Mouse (Mus musculus) Muller cell, postnatal 12 days (primary cell): ENCODE results near the gene Crebl2.

Source experiments
- DNase-seq: peaks from one replicate; pipeline ENCODE4 v3.0.0-alpha.2; 2015; ENCODE audit errors: inconsistent ontology term

Crebl2 gene

GRCm38 (mm10) chr6:134820411-134820810, 9.5 kb upstream of the Crebl2 start:
- DNase-seq = peak; percentile 27

- DNase-seq = no peak
Observed at GRCm38 (mm10) chr6:134822844-134823243, 7.1 kb upstream of the Crebl2 start.

GRCm38 (mm10) chr6:134830776-134831175, 822 bp downstream of the Crebl2 start:
- no peak for DNase-seq

GRCm38 (mm10) chr6:134834585-134835251, 4.8 kb downstream of the Crebl2 start:
- DNase-seq = no peak

- no peak for DNase-seq
Observed at GRCm38 (mm10) chr6:134838111-134838510, 8.2 kb downstream of the Crebl2 start.

- no peak for DNase-seq
Observed at GRCm38 (mm10) chr6:134840346-134840745, 10.4 kb downstream of the Crebl2 start.

- no peak for DNase-seq
Observed at GRCm38 (mm10) chr6:134845726-134846125, 15.8 kb downstream of the Crebl2 start.

- no peak for DNase-seq
Observed at GRCm38 (mm10) chr6:134846308-134846707, 16.4 kb downstream of the Crebl2 start.

GRCm38 (mm10) chr6:134847550-134847949, 17.6 kb downstream of the Crebl2 start:
- no peak for DNase-seq

- no peak for DNase-seq
Observed at GRCm38 (mm10) chr6:134848197-134848890, 18.4 kb downstream of the Crebl2 start.

- DNase-seq = no peak
Observed at GRCm38 (mm10) chr6:134849461-134849860, 19.5 kb downstream of the Crebl2 start.

- DNase-seq = no peak
Observed at GRCm38 (mm10) chr6:134849985-134850384, 20.0 kb downstream of the Crebl2 start.

- no peak for DNase-seq
Observed at GRCm38 (mm10) chr6:134854782-134855181, 24.8 kb downstream of the Crebl2 start.

- DNase-seq = no peak
Observed at GRCm38 (mm10) chr6:134855926-134856325, 26.0 kb downstream of the Crebl2 start.

- no peak for DNase-seq
Observed at GRCm38 (mm10) chr6:134859021-134859420, 29.1 kb downstream of the Crebl2 start.

GRCm38 (mm10) chr6:134860275-134860674, 30.3 kb downstream of the Crebl2 start:
- no peak for DNase-seq

GRCm38 (mm10) chr6:134861386-134861785, 31.4 kb downstream of the Crebl2 start:
- no peak for DNase-seq

GRCm38 (mm10) chr6:134862671-134863104, 32.7 kb downstream of the Crebl2 start:
- peak; percentile 65 for DNase-seq

GRCm38 (mm10) chr6:134863146-134863545, 33.2 kb downstream of the Crebl2 start:
- DNase-seq = peak; percentile 94

- DNase-seq = no peak
Observed at GRCm38 (mm10) chr6:134866113-134866512, 36.2 kb downstream of the Crebl2 start.

GRCm38 (mm10) chr6:134867325-134867724, 37.4 kb downstream of the Crebl2 start:
- no peak for DNase-seq

- no peak for DNase-seq
Observed at GRCm38 (mm10) chr6:134870209-134870742, 40.3 kb downstream of the Crebl2 start.

- DNase-seq = no peak
Observed at GRCm38 (mm10) chr6:134870887-134871286, 40.9 kb downstream of the Crebl2 start.
